Mouse (Mus musculus) megakaryocyte, embryonic 14.5 days (primary cell): Measurements from ENCODE around the gene Tbcd.

Experiments
- FLI1 ChIP-seq: IDR thresholded peaks from 2 replicates; pipeline ENCODE4 v1.6.1; 2012; ENCODE audit warnings: low read length, inconsistent platforms, mixed read lengths
- GATA1 ChIP-seq: IDR thresholded peaks from 3 replicates; pipeline ENCODE4 v1.6.1; 2012; ENCODE audit warnings: mixed read lengths, low read length, inconsistent platforms, borderline replicate concordance

DNA sequence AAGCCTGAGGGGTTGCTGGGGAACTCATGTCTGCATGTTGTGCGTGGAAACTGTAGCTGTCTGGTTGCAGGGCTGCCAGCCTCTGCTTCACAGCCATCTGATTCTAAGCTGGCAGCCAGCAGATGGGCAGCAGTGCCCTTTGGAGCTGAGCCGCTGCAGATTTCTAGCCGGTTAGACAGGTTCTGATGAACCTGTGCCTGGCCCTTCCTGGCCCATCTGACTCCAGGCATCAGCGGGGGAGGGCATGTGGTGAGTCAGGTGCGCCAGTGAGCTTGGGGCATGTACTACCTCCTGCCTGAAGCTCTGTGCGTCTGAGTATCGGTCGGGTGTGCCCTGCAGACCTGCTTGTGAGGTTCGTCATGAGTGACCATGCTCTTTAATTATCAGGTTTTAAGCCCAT is 92.2 kb downstream of the Tbcd start:
- TF ChIP-seq GATA1 (no peak), FLI1 (no peak)
